Mouse (Mus musculus) heart, adult 11 months (tissue): ENCODE results near the gene Bnipl.

Source experiments
- DNase-seq: peaks from one replicate; pipeline ENCODE4 v3.0.0; 2022

The Bnipl gene

GRCm38 (mm10) chr3:95250783-95251424 is at the start of gene Bnipl:
Gene Bnipl (minus strand): TSS chr3:95251193.
- peak; percentile 81 for DNase-seq

DNA sequence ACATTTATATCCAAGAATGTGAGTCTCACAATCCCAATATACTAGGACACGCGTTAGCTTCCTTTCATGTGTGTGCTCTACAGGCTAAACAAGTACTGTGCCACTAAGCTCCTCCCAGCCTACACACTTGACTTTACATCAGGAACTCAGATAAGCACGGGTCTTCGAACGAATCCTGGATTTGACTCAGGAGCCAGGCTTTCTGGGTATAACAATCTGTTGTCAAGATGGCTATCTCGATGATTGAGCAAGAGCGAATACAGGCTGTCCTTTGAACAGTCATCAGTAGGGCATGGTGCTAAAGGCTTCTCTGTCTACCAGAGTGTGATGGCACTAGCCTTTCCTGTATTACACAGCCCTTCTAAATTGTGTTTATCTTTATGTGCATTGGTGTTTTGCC is 47.0 kb upstream of the Bnipl start:
- no peak for DNase-seq

GRCm38 (mm10) chr3:95296103-95296469 is 45.1 kb upstream of the Bnipl start:
- DNase-seq: peak; percentile 92

DNA sequence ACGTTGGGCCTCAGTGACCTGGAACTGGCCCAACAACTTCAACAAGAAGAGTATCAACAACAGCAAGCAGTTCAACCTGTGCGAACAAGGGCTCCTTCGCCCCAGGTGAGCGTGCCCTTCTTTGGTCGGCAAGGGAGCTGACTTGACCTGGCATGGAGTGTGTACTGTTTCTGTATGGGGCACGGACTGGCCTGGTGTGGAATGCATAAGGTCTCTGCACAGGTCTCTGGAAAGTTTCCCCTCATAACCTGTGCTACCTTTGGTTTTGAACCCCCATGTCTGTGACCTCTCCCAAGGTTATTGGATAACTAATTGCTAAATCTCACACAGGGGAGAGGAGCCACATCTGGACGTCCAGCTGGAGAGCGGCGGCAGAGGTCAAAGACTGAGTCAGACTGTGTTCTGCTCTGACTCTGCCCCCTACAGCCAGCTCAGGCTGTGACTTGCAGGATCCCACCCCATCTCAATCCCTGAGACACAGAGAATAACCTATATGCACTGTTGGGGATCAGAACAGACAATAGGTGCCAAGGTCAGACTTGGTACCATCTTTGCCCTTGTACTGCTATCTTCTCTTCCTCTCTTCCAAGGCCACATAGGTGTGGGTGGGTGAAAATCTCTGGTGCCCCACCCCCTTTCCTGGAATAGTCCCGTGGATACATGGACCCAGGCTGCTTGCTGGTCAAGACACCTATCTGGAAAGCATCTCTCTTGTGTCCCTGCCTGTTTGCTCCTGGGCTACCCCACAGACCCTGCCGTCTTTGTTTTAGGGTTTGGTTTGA is 44.5 kb upstream of the Bnipl start:
- no peak for DNase-seq

GRCm38 (mm10) chr3:95294718-95295117 is 43.7 kb upstream of the Bnipl start:
- no peak for DNase-seq

- no peak for DNase-seq
Measured at GRCm38 (mm10) chr3:95294316-95294715, 43.3 kb upstream of the Bnipl start.

- DNase-seq: no peak
Measured at GRCm38 (mm10) chr3:95293537-95293936, 42.5 kb upstream of the Bnipl start.

GRCm38 (mm10) chr3:95292899-95293298 is 41.9 kb upstream of the Bnipl start:
- no peak for DNase-seq

GRCm38 (mm10) chr3:95291041-95291440 is 40.0 kb upstream of the Bnipl start:
- no peak for DNase-seq

- no peak for DNase-seq
Measured at GRCm38 (mm10) chr3:95290156-95290555, 39.2 kb upstream of the Bnipl start.

- no peak for DNase-seq
Measured at GRCm38 (mm10) chr3:95289419-95289818, 38.4 kb upstream of the Bnipl start.

DNA sequence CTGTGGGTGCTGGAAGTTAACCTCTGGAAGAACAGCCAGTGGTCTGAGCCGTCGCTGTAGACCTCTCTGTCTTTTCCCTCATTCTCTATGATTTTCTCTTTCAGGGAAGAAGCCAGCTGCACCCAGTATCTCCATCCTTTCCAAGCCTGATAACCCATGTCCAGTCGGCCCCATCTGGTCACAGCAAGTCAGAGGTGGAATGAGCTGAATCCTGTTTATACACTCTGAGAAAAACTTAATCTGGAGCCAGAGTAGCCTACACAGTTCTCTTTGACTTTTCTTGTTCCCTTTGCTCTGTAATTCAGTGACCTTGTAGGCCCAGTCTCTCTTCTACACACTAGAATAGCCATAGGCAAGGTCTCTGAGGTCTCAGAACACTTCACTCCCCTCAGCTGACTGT is 36.5 kb upstream of the Bnipl start:
- no peak for DNase-seq

DNA sequence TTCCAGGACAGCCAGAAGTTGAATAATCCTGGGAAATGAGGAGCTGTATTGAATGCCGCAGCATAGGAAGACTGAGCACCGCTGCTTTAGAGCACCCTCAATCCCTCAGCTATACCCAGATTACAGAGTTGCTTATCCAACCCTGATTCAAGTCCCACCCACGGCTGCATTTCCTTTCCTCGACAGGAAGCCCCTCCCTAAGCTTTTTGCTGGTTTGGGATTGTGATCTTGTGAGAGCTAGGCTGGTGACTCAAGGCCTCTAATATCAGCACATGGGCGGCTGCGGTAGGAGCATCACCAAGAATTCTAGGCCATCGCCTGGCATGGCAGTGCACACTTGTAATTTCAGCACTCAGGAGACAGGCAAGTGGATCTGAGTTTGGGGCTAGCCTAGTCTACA is 35.5 kb upstream of the Bnipl start:
- peak; percentile 96 for DNase-seq

DNA sequence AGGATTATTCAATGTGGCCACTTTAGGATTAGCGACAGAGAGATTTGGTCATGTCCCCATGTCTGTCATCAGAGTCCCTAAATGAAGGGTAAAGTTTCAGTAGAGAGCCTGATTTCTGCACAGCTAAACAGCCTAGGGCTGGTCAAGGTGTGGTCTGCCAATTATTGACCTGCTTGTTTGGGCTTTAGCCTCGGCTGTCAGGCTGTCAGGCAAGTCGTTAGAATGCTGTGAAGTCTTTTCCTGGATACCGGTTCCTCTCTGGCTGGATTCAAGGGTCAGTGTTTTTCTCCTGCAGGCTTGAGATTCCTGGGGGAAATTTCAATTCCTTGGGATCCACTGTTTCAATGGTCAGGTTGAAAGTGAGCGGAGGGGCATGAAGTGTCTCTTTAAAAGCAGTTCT is 35.0 kb upstream of the Bnipl start:
- no peak for DNase-seq

GRCm38 (mm10) chr3:95285390-95285789 is 34.4 kb upstream of the Bnipl start:
- DNase-seq: no peak

GRCm38 (mm10) chr3:95284501-95285281 is 33.7 kb upstream of the Bnipl start:
- DNase-seq: no peak

DNA sequence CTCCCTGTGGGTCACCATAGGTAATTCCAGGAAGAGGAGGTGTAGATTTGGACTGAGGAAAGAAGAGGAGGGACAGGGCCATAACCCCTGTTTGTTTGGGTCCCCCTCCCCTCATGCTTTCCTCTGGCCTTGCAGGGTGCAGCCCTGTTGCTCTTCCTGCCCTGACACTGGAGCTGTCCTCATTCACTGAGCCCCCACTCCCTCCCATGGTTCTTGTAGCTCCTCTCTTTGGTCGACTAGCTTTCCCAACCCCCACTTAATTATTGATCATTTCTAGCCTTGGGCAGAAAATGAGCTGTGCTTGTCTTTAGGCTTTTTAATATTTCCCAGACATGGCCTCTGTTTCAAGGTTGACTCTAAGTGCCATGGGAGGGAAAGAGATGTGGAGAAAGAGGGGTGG is 33.1 kb upstream of the Bnipl start:
- no peak for DNase-seq

DNA sequence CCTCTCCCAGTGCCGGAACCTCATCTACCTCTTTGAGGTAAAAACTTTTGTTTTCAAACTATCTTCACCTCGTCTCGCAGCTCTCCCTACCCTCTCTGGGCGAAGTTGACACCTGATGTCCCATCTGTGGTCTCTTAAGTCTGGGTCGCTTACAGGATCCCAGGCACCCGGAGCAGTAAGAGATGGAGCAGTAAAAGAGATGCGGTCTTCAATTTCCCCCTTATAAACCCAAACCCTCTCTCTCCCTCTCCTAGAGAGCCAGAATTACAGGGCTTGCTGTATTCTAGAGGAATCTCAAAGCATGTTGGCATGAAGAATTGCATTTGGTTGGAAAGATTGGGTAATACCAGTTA is 32.6 kb upstream of the Bnipl start:
- DNase-seq: no peak

DNA sequence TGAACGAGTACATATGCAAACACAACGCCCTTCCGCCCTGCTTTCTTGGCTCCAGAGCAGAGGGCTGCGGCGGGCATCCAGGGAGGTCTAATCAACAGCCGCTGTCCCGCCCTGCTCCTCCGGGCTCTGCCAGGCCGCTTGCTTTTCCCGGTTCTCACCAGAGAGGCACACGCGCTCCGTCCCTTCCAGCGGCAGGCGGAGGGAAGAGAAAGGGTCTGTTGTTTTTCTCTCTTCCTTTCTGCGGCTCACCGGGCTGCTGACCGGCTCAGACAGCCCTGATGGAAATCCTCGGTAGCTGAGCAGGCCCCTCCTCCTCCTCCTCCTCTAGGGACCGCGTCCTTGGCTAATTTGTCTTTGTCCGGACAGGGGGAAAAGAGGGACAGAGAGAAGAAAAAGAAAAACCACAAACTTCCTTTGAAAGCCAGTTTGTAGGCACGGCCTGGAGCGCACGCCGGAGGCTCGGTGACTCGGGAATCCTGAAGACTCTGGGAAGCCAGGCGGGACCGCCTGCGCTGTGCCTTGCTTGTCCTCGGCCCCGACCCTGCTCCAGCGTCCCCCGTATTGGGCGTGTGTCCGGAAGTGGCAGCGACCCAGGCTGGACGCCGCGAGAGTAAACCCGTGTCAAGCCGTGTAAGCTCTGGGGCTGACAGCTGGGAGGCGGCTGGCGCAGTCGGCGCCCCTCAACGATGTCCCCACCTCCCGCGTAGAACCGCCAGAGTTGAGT is 32.0 kb upstream of the Bnipl start:
- DNase-seq: peak; percentile 99

- peak; percentile 95 for DNase-seq
Measured at GRCm38 (mm10) chr3:95282381-95282864, 31.4 kb upstream of the Bnipl start.

GRCm38 (mm10) chr3:95281216-95282126 is 30.5 kb upstream of the Bnipl start, which contains the start of the genes Mindy1 and Prune1:
Gene Mindy1 (plus strand): TSS chr3:95281345.
Gene Prune1 (minus strand): TSS chr3:95282076.
- DNase-seq: peak; percentile 100

GRCm38 (mm10) chr3:95280747-95281146 is 29.8 kb upstream of the Bnipl start:
- no peak for DNase-seq
